Mouse (Mus musculus) ES-Bruce4 (cell line): ENCODE results near the gene Zscan20.

Experiments used
- CTCF ChIP-seq: IDR thresholded peaks from one replicate; pipeline ENCODE4 v1.8.1; 2011; ENCODE audit warnings: low read depth, low read length
- POLR2A ChIP-seq: IDR thresholded peaks from one replicate; pipeline ENCODE4 v1.8.1; 2011; ENCODE audit warnings: low read length; ENCODE audit not compliant: insufficient read depth

DNA sequence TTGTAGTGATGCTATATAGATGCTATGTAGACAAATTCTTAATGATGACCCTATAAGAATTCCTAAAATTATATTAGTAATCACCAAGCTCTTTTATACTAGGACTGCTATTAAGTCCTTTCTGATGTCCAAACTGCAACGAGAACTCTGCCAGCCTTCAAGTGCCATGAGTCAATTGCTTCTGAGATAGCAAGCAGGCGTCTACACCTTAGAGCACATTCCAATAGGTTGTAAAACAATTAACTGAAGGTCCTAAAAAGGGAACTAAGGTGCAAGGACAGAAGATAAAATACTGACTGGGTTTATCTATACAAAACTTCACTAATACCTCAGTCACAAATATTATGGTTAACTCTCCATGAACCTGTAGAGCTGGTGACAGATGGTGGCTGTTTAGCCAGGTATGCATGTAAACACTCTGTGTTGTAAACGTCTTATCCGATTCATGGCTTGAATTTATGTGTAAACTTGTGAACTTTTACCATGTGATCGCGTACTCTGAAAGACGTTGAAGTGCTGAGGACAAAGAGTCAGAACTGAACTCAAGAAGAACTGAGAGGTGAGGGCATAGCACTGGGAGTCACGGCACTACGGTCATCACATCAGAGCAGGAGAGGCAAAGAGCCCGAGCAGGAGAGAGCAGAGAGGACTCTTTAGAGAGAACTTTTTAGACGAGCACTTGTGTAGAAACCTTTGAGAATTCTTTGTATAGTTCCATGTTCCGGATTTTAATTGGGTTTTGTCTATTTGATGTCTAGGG, 11.9 kb downstream of the Zscan20 start:
- TF ChIP-seq CTCF (no peak), POLR2A (no peak)
